Mouse (Mus musculus) macrophage (primary cell): ENCODE data around the gene Nvl. TPM values are rescaled to one million over a fixed set of nuclear protein-coding genes. Genes with fewer than 3 reads are reported as not detected.

Experiments
- H3K27ac ChIP-seq: fragments of 350-480 bp; formaldehyde crosslinking; 2 replicates; pipeline ENCODE4 v1.9.0; 2021
- H3K36me3 ChIP-seq: fragments of 350-480 bp; formaldehyde crosslinking; 2 replicates; pipeline ENCODE4 v1.9.0; 2021; ENCODE audit errors: inconsistent target
- H3K4me3 ChIP-seq: fragments of 350-480 bp; formaldehyde crosslinking; 2 replicates; pipeline ENCODE4 v1.9.0; 2021; ENCODE audit errors: inconsistent target
- H3K79me2 ChIP-seq: fragments of 350-480 bp; formaldehyde crosslinking; 2 replicates; pipeline ENCODE4 v1.9.0; 2021; ENCODE audit errors: inconsistent target
- WGBS: methylation state at CpG from one replicate; pipeline ENCODE4 v1.1.7; 2026; ENCODE audit warnings: inconsistent platforms; ENCODE audit not compliant: missing documents; 5-methylcytosine and 5-hydroxymethylcytosine counted together
- polyA plus RNA-seq: library from polyadenylated mRNA; stranded (reverse); fragments of 250-400 nt; gene quantifications from 3 replicates; pipeline ENCODE4 v1.2.4, GENCODE M21; 2018; ENCODE audit warnings: inconsistent platforms

Gene Nvl
- polyA plus RNA-seq, 1 experiment from 2014 or later: 7.3 TPM

DNA sequence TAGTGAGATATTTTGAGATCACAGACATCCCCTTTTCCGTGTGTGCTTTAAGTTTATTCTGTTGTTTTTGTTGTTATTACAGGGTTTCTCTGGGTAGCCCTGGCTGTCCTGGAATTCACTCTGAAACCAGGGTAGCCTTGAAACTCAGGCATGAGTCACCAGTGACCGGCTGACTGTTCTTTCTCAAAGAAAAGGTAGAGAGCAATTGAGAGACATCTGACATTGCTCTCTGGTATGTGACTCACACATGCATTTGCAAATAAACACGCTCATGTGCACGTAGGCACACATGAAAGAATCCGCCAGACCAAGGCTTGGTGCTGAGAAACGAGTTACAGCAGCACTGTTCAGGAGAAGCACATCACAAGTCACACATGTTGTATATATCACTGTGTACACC lies 12.1 kb downstream of the Nvl start:
- 92% methylated on average over 6 of the region's 6 CpGs for WGBS
- Histone ChIP-seq H3K27ac (no peak overlapping the region), H3K4me3 (no peak overlapping the region), H3K36me3 (peaks cover 64% of the 10 kb centered on the region), H3K79me2 (no peaks in the 10 kb centered on the region)

DNA sequence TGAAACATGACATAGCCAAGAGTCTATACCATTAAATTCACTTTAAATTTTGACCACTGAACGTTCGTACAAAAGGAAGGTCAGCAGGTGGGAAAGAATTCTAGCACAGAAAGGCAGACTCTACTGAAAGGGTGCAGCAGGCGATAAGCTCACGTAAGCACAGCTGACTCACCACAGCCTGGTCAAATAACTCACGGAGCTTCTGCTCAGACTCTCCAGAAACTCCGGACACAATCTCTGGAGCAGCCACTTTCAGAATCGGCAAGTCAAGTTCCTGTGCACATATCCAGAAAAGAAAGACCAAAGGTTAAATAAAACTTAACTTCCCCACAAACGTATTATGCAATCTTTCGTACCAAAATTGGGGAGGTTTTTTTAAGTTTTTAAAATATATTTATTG lies 17.2 kb downstream of the Nvl start:
- Histone ChIP-seq H3K79me2 (no peaks in the 10 kb centered on the region), H3K27ac (no peak overlapping the region), H3K36me3 (peaks cover 56% of the 10 kb centered on the region), H3K4me3 (no peak overlapping the region)
- WGBS: 66% methylated on average over 9 of the region's 9 CpGs

DNA sequence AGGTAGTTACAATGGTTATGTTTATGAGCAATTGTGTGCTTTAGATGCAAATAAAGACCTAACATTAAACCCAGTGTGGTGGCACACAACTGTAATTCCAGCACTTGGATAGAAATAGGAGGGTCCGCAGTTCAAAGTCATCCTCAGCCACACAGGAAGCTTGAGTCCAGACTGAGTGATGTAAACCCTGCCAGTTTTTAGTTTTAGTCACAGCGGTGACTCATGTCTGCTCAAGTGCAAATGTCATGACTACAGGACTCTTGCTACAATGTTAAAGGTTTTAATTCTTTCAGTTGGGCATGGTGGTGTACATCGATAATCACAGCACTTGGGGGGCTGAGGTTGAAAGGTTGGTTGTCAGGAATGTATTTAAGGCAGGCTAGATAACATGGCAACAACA lies 18.1 kb downstream of the Nvl start:
- Histone ChIP-seq H3K4me3 (no peak overlapping the region), H3K27ac (no peak overlapping the region), H3K79me2 (no peaks in the 10 kb centered on the region), H3K36me3 (peaks cover 54% of the 10 kb centered on the region)
- 90% methylated on average over 3 of the region's 3 CpGs for WGBS

DNA sequence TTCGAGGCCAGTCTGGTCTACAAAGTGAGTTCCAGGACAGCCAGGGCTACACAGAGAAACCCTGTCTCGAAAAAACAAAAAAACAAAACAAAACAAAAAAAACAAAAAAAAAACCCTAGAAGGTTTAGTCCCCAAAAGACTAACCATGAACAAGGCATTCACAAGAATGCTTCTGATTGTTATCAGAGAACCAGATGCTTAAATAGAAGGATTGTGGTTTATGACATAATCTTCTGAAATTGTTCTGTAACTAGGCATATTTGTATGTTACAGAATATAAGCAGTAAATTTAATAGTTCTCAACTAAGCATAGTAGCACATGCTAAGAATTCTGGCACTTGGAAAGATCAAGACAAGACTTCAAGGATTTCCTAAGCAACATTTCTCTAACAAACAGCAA lies 19.9 kb downstream of the Nvl start:
- Histone ChIP-seq H3K79me2 (no peaks in the 10 kb centered on the region), H3K4me3 (no peak overlapping the region), H3K27ac (no peak overlapping the region), H3K36me3 (peaks cover 43% of the 10 kb centered on the region; the same call in 1 of the 2 replicates)
- 89% methylated on average over 1 of the region's 2 CpGs for WGBS

DNA sequence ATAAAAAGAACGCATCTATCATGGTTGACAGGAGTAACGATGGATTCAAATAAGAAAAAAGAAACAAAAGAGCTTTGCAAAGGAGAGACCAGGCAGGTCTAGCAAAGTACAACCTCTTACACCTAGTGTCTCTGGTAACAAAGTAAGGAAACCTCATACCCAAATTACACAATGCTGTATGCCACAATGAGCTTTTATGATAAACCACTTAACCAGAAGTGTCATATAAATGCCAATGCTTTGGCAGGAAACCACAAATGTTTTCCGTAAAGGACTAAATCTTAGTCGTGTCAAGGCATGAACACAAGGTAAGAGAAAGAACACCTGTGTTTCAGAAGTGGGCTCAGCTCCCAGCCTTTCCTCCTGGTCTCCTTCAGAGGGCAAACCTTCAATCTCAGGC lies 26.9 kb downstream of the Nvl start:
- Histone ChIP-seq H3K79me2 (no peaks in the 10 kb centered on the region), H3K36me3 (peaks cover 28% of the 10 kb centered on the region; the same call in 1 of the 2 replicates), H3K4me3 (no peak overlapping the region), H3K27ac (no peak overlapping the region)
- WGBS: 67% methylated on average over 4 of the region's 4 CpGs

DNA sequence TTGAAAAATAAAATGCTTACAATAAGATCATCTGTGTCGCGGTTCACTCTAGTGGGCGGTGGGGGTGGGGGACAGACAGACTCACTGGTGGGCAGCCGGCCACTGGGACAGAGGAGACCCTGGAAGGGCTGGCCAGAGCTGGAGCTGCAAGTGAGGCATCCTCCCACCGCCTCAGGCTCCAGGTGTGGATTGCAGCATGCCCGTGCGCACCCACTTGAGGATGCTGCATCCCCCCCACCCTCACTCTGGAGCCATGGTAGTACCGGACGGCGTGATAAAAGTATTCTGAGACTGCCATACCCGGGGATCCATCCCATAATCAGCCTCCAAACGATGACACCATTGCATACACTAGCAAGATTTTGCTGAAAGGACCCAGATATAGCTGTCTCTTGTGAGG lies 54.0 kb downstream of the Nvl start:
- no peak overlapping the region for H3K4me3 ChIP-seq
- no peak overlapping the region for H3K27ac ChIP-seq
- WGBS: 78% methylated on average over 10 of the region's 12 CpGs
- H3K36me3 ChIP-seq: peaks cover 23% of the 10 kb centered on the region
- H3K79me2 ChIP-seq: no peaks in the 10 kb centered on the region

DNA sequence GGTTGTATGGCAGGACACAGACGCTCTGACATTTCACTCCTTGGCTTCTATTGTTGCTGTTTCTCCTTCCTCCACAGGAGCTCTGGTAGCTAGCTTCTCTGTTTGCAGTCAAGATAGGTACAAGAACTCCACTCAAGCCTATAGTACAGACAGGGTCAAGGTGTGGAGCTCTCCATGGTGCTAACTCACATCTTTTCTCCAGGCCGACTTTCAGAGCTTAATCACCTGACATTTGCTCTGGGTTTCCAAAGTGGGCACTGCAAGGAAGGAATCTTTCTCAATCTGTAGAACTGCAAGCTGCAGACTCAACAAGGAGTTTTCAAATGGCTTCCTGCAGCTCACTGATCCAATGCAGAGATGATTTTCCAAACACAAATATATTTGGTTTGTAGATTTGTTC lies 60.0 kb downstream of the Nvl start:
- no peak overlapping the region for H3K27ac ChIP-seq
- H3K4me3 ChIP-seq: no peak overlapping the region
- H3K36me3 ChIP-seq: no peaks in the 10 kb centered on the region
- WGBS: 49% methylated on average over 2 of the region's 2 CpGs
- no peaks in the 10 kb centered on the region for H3K79me2 ChIP-seq

DNA sequence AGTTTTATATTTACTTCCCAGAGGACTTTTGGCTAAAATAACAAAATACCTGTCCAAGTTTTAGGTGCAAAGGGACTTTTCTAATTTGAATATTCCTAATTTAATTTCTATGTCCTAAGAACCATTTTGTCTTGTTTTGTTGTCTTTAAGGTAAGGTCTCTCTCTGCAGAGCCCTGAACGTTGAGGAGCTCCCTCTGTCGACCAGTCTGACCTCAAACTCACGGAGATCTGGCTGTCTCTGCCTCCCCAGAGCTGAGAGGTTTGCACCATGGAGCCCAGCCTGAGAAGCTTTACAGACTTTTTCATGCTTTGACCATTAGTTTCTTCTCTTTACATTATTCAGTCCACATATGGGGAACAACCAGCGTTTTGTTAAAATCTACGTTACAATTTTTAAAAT lies 70.9 kb downstream of the Nvl start:
- H3K27ac ChIP-seq: no peak overlapping the region
- WGBS: 45% methylated on average over 5 of the region's 5 CpGs
- no peaks in the 10 kb centered on the region for H3K79me2 ChIP-seq
- H3K36me3 ChIP-seq: no peaks in the 10 kb centered on the region
- no peak overlapping the region for H3K4me3 ChIP-seq

DNA sequence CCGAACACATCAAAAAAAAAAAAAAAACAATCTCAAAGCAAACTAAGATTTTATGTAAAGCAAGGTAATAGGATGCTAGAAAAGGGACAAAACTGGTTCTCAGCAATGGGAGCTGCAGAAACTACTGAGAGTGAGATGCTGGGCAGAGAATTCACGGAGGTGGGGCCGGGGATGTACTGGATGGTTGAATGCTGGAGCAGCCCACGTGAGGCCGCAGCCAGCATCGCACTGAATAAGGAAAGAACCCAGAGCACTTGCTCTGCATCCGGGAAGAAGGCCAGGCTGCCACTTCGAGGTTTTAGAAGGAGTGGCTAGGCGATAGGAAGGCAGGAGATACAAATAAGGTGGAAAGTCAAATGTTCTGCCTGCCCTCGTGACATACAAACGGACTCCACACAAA lies 74.3 kb downstream of the Nvl start:
- H3K27ac ChIP-seq: no peak overlapping the region
- no peaks in the 10 kb centered on the region for H3K36me3 ChIP-seq
- H3K79me2 ChIP-seq: no peaks in the 10 kb centered on the region
- H3K4me3 ChIP-seq: no peak overlapping the region
- 75% methylated on average over 10 of the region's 11 CpGs for WGBS

DNA sequence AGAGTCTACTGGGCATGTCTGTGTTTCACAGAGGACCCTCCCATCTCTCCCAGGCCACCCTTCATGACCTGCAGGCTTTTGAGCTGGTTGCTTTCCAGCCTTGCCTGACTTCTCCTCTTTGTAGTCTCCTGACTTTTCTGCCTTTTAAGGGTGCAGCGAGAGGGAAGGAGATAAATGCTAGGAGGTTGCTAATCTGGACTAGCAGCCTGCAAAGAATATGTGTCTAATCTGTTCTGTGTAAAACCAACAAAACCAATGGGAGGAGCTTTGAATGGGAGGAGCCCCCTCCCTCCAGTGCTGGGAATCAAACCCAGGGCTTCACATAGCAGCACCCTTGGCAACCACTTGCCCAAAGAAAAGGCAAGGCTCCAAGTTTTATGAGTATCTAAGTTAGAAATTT lies 75.7 kb downstream of the Nvl start:
- 89% methylated on average over 1 of the region's 1 CpGs for WGBS
- Histone ChIP-seq H3K36me3 (no peaks in the 10 kb centered on the region), H3K27ac (no peak overlapping the region), H3K4me3 (no peak overlapping the region), H3K79me2 (no peaks in the 10 kb centered on the region)

DNA sequence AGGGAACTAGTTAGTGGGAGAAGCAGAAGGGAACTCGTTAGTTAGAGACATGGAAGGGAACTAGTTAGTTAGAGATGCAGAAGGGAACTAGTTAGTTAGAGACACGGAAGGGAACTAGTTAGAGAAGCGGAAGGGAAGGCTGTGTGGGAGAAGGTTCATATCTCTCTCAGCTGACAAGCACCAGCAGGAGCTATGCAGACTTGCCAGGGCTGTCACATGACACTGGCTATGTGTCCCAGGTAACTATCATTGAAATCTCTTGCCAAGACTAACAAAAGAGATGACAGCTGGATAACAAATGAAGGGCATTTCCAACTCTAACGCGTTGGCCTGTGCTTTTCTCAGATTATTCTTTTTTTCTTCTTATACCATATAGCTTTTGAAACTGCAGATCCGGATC lies 79.4 kb downstream of the Nvl start:
- no peak overlapping the region for H3K4me3 ChIP-seq
- H3K79me2 ChIP-seq: no peaks in the 10 kb centered on the region
- WGBS: 87% methylated on average over 6 of the region's 6 CpGs
- H3K36me3 ChIP-seq: no peaks in the 10 kb centered on the region
- no peak overlapping the region for H3K27ac ChIP-seq

DNA sequence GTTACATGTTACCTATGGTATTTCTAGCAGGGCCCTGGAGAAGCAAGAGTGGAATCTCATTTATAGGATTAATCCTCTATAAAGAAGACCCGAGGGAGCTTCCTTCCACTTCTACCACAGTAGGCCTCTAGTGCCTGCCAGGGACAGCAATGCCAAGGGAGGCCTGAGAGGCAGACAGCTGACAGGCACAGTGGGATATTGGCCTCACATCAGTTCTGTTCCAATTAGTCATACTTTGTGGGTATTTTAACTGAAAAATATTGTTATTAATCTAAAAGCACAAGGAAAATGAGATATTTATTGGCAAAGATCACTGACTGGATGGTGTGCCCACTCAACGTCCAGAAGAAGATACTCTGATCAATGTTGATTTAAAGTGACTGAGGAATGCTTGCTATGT lies 80.0 kb downstream of the Nvl start:
- no peak overlapping the region for H3K4me3 ChIP-seq
- no peak overlapping the region for H3K27ac ChIP-seq
- H3K79me2 ChIP-seq: no peaks in the 10 kb centered on the region
- WGBS: 94% methylated on average over 2 of the region's 2 CpGs
- H3K36me3 ChIP-seq: no peaks in the 10 kb centered on the region

DNA sequence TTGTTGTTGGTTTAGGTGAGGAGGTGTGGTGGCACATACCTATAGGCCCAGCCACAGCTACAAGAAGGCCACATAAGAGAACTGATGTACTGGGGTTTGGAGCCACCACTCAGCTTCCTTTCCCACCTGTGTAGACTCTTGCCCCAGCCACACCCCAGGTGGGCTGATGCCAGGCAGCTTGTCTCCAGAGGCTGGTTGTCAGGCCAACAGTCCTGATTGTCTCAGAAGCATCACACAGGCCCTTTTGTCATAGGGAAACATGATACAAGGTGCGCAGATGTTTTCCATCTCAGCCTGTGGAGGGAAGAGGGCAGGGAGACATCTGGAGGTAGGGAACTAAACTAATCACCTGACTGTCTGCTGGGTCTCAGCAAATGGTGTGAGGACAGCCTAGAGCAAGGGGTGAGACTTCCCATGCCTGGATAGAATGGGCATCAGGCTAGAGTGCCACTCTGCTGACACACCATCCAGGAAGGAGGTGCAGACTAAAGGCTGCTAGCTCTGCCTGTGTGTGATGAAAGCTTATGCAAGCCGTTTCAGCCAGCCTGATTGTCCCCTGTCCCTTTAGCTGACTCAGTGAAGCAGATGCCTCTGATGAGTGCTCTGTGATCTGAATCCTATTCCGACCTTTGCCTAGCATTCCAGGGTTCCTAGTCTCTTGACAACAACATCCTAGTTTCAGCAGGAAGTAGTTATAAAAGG lies 82.1 kb downstream of the Nvl start:
- Histone ChIP-seq H3K27ac (no peak overlapping the region), H3K79me2 (no peaks in the 10 kb centered on the region), H3K36me3 (no peaks in the 10 kb centered on the region), H3K4me3 (no peak overlapping the region)
- WGBS: 87% methylated on average over 3 of the region's 3 CpGs

DNA sequence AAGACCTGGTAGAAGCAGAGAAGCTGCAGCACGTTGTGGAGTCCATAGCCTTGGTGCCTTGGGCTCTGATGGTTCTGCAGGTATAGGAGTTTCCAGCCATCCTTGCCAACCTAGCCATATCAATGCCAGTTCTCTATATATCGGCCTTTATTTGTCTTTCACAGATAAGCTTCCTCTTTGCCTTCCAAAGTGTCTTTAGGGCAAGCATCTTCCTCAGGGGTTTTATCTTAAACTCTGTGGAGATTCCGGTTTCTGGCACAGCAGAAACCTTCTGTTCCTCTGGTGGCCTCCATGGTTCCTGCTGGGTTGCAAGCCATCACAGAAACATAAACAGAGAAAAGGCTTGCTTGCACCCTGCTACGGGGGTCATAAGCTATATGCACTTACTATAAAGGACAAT lies 91.1 kb downstream of the Nvl start:
- H3K36me3 ChIP-seq: no peaks in the 10 kb centered on the region
- H3K79me2 ChIP-seq: no peaks in the 10 kb centered on the region
- WGBS: 80% methylated on average over 4 of the region's 4 CpGs

DNA sequence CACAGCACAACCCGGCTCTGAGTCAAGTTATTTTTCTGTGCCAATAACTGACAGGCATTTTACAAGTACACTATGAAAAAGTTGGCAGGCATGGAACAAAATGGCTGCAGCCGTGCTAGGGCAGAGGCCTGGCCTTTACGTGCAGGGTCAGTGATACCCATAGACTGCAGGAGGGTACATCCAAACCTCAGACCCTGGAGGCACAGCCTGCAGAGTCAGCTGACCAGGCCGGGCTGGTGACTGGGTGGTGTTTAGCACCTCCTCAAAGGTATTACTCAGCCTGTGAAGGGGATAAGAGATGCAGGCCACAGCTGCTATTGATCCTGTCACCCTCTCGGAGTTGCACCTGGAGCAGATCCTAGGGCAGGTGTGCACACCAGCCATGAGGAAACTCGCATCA lies 93.1 kb downstream of the Nvl start, which contains the start of gene 9130409I23Rik:
Gene 9130409I23Rik (plus strand): TSS at position 301 of the 400 bp plus-strand sequence.
- H3K27ac ChIP-seq: no peak within 1 kb of the TSS
- no peaks in the 10 kb centered on the region for H3K36me3 ChIP-seq
- 98% methylated on average over 6 of the region's 6 CpGs for WGBS
- H3K79me2 ChIP-seq: no peaks in the 10 kb centered on the region
- no peak within 1 kb of the TSS for H3K4me3 ChIP-seq

More for the DNA sequence above, 91.1 kb downstream of the Nvl start:
- H3K4me3 ChIP-seq: no peak overlapping the region
- H3K27ac ChIP-seq: no peak overlapping the region

DNA sequence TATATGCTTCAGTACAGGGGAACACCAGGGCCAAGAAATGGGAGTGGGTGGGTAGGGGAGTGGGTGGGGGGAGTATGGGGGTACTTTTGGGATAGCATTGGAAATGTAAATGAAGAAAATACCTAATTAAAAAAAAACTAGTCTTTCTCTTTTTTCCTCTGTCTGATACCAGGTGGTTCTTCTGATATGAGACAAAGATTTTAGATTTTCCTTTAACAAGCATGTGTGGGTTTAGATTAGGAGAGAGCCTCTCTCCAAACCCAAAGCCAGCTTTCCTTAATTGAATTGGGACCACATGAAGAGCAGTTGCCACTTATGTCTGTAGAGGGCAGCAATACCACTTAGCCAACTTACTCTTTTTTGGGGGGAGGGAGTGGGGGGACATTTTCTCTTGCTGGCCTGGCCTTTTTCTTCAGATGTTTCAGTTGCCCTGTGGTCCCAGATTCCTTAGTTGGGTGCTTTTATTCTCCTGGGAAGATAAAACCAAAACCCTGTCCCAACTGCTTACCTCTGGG lies 94.6 kb downstream of the Nvl start:
- Histone ChIP-seq H3K27ac (no peak overlapping the region), H3K79me2 (no peaks in the 10 kb centered on the region), H3K4me3 (no peak overlapping the region), H3K36me3 (no peaks in the 10 kb centered on the region)
